Mouse (Mus musculus) embryonic stem cell, embryonic (primary cell): ENCODE results near the gene Mau2.

Experiments
- CTCF ChIA-PET, 4 experiments: fragments of 300-600 bp in 2 of 4; fragments of 350-600 bp in 2 of 4; sonication (Branson Sonifier 250); formaldehyde crosslinking; loops; one replicate each; lab custom pipeline; 2022; ENCODE audit warnings: inconsistent platforms in 2 of 4; lab: Charles Lee
- POLR2A ChIA-PET, 4 experiments: fragments of 300-600 bp in 2 of 4; fragments of 350-600 bp in 2 of 4; sonication (Branson Sonifier 250); formaldehyde crosslinking; loops; one replicate each; lab custom pipeline; 2022; ENCODE audit warnings: antibody characterized with exemption in 4 of 4, inconsistent platforms in 1 of 4; lab: Charles Lee

The Mau2 gene

GRCm38 (mm10) chr8:70042583-70043455 is at the start of gene Mau2, which contains the start of gene Sugp1:
TSS of gene Mau2 (minus strand) at chr8:70042734.
TSS of gene Sugp1 (plus strand) at chr8:70042813.
- POLR2A ChIA-PET = interaction anchor here in 3 of 4 experiments (0.5 to 3.4 kb wide), 50 partner anchors 9 to 483 kb away, joined by 3 to 31 read pairs (median 4); partner anchors contain the start of genes Mef2b (in 1 of the 3), Nr2c2ap (in 1 of the 3), Slc25a42 (in 1 of the 3) and Tm6sf2 (in 1 of the 3)
- CTCF ChIA-PET = interaction anchor here in 1 of 4 experiments (0.5 kb wide), 1 partner anchor 922 kb away, joined by 3 read pairs; no protein-coding TSS in a partner anchor

DNA sequence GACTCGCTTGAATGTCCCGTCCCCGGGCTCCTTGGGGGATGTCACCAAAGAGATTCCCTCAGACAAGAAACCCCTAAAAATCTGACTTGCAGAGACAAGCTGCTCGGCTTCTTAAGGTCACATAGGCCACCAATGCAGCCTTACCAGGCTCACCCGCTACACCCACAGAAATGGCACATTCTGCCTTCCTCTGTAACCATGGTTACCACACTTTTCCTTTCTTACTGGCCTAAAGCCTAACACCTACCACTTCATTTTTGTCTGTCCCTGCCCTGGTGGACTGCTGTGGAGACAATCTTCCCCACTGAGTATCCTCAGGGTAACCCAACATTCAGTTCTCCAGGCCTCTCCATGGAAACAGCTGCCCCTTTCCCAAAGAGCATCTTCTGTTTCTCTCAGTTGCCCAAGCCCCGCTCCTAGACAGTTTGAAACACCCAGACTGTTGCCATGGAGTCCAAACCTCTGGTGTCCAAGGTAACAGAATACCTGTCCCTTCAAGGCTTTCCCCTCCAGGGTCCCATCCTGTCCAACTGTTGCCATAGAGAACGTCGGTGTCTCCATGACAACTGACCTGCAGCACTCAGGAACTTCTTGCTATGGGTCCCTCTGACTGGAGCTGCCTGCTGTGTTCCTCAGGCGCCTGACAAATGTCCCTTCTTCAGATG is 46.9 kb upstream of the Mau2 start:
- ChIA-PET CTCF (interaction anchor here in 1 of 4 experiments (1.2 kb wide), 1 partner anchor 16 kb away, joined by 3 read pairs; no protein-coding TSS in a partner anchor), POLR2A (interaction anchor here in 2 of 4 experiments (0.5 to 4.0 kb wide), 7 partner anchors 8 to 464 kb away, joined by 3 to 11 read pairs (median 3); partner anchors contain the start of genes Homer3 (in 1 of the 2), Nr2c2ap (in 1 of the 2), Tm6sf2 (in 1 of the 2) and Zfp868 (in 1 of the 2))

DNA sequence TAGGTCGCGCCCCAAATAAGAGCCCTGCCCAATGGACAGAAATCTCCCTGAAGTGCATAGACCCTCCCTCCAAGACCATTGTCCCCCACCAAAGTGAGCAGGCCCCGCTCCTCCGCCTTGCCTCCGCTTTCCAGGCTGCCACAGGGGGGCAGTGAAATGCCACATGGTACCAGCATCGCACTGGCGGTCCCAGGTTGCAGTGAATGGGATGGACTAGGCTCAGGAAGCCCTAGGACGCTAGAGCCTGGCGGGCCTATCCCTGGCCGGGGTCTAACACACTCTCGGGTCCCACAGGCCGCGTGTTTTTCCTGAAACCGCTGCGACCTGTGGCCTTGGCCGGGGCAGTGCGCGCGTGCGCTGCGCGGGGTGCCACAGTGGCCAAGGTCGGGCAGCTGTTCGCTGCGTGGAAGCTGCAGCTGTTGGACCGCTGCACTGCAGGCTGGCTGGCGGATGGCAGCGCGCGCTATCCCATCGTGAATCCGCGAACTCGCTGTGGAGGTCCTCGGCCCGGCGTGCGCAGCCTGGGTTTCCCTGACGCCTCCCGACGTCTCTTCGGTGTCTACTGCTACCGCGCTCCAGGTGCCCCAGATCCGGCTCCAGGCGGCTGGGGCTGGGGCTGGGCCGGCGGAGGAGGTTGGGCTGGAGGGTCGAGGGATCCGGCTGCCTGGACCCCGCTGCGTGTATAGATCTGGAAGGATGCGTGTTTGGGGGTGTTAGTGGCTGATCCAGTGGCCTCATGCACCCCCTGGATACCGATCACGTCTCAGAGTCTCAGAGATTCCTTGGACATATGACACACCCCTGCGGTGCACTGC is 45.5 kb upstream of the Mau2 start:
- ChIA-PET CTCF (interaction anchor here (0.5 to 1.0 kb wide), 5 partner anchors 33 to 195 kb away, joined by 3 to 4 read pairs (median 3); no protein-coding TSS in a partner anchor), POLR2A (interaction anchor here in 3 of 4 experiments (0.6 to 4.0 kb wide), 8 partner anchors 9 to 213 kb away, joined by 3 to 11 read pairs (median 4); partner anchors contain the start of genes Nr2c2ap (in 1 of the 3) and Tm6sf2 (in 1 of the 3))

DNA sequence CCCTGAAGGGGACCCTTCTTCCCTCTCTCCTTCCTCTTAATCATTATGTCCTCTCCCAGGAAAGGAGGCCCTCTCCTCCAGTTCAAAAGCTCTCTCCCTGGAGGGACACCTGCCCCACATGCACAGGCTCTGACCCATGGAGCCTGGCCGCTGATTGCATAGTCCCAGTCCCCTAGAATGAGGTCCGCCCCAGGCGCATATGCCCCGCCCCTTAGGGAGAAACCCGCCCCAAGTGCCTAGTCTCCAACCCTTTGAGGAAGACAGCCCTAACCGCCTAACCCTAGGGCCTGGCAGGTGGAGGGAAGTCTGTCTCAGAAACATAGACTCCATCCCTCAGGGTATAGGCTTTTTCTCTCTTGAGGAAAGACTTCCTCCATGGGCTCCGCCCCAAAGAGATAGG is 44.7 kb upstream of the Mau2 start:
- POLR2A ChIA-PET = interaction anchor here in 2 of 4 experiments (0.9 to 1.8 kb wide), 7 partner anchors 10 to 89 kb away, joined by 3 to 7 read pairs (median 3); no protein-coding TSS in a partner anchor
- CTCF ChIA-PET = no interaction called here

- CTCF ChIA-PET = interaction anchor here in 1 of 4 experiments (0.7 kb wide), 1 partner anchor 137 kb away, joined by 3 read pairs; no protein-coding TSS in a partner anchor
- POLR2A ChIA-PET = interaction anchor here (0.6 to 3.9 kb wide), 10 partner anchors 9 to 158 kb away, joined by 3 to 26 read pairs (median 4); partner anchors contain the start of gene Tm6sf2 (in 1 of the 4)
These were observed 43.6 kb upstream of the Mau2 start for GRCm38 (mm10) chr8:70086151-70086550.

DNA sequence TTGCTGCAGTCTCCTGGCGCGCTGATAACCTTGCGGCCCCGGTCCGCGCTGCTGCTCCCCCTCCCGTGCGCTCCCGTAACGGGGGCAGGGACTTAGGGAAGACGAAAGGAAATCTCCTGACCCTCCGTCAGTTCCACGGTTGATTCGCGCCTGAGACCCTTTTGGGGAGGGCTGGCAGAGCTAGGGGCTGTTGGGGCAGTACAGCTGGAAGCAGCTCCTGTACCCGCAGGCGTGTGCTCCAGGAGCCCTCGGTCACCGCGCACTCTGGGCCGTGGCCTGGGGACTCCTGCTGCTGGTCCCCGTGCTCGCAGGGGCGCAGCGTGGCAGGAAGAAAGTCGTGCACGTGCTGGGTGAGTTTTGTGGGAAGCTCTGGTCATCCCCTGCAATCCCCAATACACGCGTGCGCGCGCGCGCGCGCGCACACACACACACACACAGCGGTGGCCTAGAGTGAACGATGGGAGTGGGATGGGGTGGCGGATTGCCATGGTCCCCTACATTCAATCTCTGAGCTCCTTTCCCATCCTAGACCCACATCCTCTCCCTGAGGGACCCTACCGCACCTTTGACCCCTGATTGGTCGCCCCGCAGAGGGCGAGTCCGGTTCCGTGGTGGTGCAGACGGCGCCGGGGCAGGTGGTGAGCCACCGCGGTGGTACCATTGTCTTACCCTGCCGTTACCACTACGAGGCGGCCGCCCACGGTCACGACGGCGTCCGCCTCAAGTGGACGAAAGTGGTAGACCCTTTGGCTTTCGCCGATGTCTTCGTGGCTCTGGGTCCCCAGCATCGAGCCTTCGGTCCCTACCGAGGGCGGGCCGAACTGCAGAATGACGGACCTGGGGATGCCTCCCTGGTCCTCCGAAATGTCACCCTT is 41.9 kb upstream of the Mau2 start:
- ChIA-PET CTCF (interaction anchor here in 2 of 4 experiments (0.6 to 1.8 kb wide), 5 partner anchors 12 to 111 kb away, joined by 3 to 5 read pairs (median 3); partner anchors contain the start of gene Tm6sf2 (in 1 of the 2)), POLR2A (interaction anchor here in 3 of 4 experiments (0.5 to 3.9 kb wide), 20 partner anchors 9 to 239 kb away, joined by 3 to 26 read pairs (median 4); partner anchors contain the start of genes Ncan (in 2 of the 3), Tm6sf2 (in 2 of the 3), Nr2c2ap (in 1 of the 3) and Slc25a42 (in 1 of the 3))

DNA sequence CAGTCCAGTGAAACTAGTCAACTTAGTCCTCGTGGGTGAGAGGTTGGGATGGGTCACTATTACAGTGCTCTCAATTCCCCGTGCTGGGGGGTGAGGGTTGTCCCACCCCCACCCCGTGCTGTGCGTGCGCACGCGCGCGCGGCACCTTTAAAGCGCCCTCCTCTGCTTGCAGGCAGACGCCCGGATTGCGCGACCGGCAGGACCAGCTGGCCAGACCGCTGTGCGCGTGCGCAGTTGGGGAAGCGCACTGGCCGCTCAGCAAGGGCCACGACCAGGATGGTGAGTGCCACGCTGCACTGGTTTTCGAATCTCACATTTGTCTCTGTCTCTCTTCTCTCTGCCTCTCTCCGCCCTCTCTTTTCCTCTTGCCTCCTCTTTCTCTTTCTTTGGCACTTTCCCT is 40.8 kb upstream of the Mau2 start, which contains the start of gene Hapln4:
Gene Hapln4 (plus strand): TSS at position 173 of the 400 bp plus-strand sequence.
- POLR2A ChIA-PET = interaction anchor here (0.6 to 3.9 kb wide), 17 partner anchors 9 to 458 kb away, joined by 3 to 26 read pairs (median 3); partner anchors contain the start of genes Tm6sf2 (in 3 of the 4), Fkbp8 (in 1 of the 4), Kxd1 (in 1 of the 4) and Ncan (in 1 of the 4)
- CTCF ChIA-PET = interaction anchor here in 2 of 4 experiments (0.7 to 1.8 kb wide), 8 partner anchors 10 to 308 kb away, joined by 3 to 5 read pairs (median 3); partner anchors contain the start of gene Tm6sf2 (in 1 of the 2)

DNA sequence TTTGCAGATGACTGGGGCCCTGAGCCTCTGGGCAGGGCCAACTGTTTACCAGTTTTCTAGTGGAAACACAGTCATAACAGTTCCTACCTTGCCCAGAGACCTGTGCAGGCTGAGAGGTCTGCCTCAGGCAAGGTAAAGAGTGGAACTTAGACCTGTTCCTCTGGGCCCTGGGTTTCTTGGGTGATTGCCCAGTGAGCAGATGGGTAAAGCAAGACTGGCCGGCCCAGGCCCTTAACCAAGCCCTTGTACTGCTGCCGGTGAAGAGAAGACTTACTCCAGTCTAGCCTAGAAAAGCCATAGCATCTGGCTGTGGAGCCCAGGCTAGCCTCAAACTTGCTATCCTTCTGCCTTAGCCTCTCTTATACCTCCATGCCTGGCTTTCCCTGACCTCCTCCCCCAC is 39.4 kb upstream of the Mau2 start:
- ChIA-PET CTCF (no interaction called here), POLR2A (interaction anchor here in 2 of 4 experiments (0.6 to 1.0 kb wide), 2 partner anchors 33 to 177 kb away, joined by 3 read pairs; no protein-coding TSS in a partner anchor)

DNA sequence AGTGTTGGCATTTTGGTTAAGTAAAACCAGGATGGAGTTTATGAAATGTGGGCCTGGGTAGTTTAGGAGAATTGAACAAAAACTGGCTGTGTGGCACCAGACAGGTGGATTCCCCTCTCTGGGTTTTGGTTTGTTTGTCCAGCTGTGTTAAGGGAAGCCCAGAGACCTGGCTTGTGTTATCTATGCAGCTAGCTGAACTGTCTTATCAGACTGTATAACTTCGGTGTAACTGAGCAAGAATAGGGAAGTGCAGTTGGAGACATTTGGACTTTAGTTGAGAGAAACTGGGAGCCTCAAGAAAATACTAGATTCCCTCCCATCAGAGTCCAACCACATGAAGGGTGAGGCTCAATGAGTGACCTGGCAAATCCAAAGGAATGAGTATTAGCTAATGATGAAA is 31.1 kb upstream of the Mau2 start:
- ChIA-PET CTCF (no interaction called here), POLR2A (interaction anchor here in 2 of 4 experiments (1.0 to 4.2 kb wide), 5 partner anchors 10 to 35 kb away, joined by 3 to 26 read pairs (median 5); partner anchors contain the start of genes Hapln4 (in 2 of the 2), Mau2 (in 2 of the 2) and Sugp1 (in 2 of the 2))

- POLR2A ChIA-PET = interaction anchor here in 3 of 4 experiments (0.6 to 4.2 kb wide), 37 partner anchors 8 to 627 kb away, joined by 3 to 26 read pairs (median 4); partner anchors contain the start of genes Hapln4 (in 3 of the 3), Mau2 (in 2 of the 3), Sugp1 (in 2 of the 3) and Homer3 (in 1 of the 3)
- CTCF ChIA-PET = interaction anchor here in 2 of 4 experiments (0.6 to 1.4 kb wide), 7 partner anchors 10 to 99 kb away, joined by 3 to 6 read pairs (median 3); partner anchors contain the start of genes Hapln4 (in 1 of the 2) and Tmem161a (in 1 of the 2)
These were observed 30.6 kb upstream of the Mau2 start for GRCm38 (mm10) chr8:70073120-70073519.

DNA sequence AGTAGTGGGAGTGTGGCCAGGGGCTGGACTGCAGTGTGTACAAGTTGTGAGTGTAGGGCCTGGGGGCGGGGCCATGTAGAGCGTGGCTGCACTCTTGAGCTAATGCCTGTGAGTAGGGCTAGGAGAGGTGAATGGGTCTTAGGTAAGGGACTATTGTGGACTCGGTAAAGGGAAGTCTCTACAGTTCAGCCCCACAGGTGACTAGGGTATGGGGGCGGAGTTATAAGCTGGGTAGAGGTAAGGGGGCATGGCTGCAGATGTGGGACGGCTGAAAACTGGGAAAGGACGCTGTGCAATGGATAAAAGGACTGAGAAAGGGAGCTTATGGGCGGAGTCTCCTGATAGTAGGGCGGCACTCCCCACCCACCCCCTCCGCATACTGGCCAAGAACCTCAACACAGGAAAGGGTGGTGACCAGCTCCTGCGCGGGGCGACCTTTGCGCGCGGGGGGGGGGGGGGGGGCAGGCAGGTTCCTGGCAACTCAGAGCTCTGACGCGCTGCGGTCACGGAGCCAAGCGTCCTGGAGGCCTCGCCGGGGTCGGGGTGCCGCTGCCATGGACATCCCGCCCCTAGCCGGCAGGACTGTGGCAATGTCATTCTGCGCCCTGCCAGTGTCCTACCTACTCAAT is 30.0 kb upstream of the Mau2 start, which contains the start of gene Tm6sf2:
Gene Tm6sf2 (plus strand): TSS at position 484 of the 629 bp plus-strand sequence.
- CTCF ChIA-PET = interaction anchor here in 3 of 4 experiments (0.6 to 1.4 kb wide), 10 partner anchors 11 to 131 kb away, joined by 3 to 6 read pairs (median 4); partner anchors contain the start of genes Tmem161a (in 2 of the 3) and Hapln4 (in 1 of the 3)

DNA sequence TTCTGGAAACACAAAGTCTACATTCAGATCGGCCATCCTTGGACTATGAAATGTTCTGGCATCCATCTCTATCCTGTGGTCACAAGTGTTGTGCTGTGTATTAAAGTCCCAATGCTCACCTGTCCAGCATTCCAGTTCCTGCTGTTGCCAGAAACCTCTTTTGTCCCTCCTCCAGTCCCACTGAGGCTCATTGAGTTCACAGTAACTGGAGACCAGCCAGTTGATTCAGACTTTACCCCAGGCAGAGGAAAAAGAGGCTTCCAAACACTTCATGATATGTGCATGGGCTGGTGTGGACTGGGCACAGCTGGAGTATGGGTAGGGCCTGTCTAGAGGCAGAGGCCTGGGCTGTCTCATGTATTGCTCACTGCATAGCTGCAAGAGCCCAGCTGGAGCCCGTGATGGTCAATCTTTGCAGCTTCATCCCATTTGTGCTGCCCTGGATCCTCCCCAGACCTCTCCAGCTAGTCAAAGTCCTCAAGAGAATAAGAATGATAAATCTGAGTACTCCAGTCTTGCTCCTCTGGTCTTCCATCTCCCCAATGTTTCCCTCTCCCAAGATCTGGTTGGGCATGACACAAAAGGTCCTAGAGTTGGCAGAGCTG is 29.4 kb upstream of the Mau2 start:
- ChIA-PET CTCF (interaction anchor here in 3 of 4 experiments (0.5 to 1.4 kb wide), 8 partner anchors 11 to 151 kb away, joined by 3 to 6 read pairs (median 4); partner anchors contain the start of genes Hapln4 (in 1 of the 3) and Tmem161a (in 1 of the 3)), POLR2A (interaction anchor here (0.8 to 4.2 kb wide), 34 partner anchors 8 to 767 kb away, joined by 3 to 26 read pairs (median 4); partner anchors contain the start of genes Hapln4 (in 3 of the 4), Arrdc2 (in 1 of the 4), Homer3 (in 1 of the 4) and Klhl26 (in 1 of the 4))

More for the DNA sequence above, 30.0 kb upstream of the Mau2 start, which contains the start of gene Tm6sf2:
- POLR2A ChIA-PET = interaction anchor here in 3 of 4 experiments (0.6 to 4.2 kb wide), 42 partner anchors 8 to 767 kb away, joined by 3 to 26 read pairs (median 4); partner anchors contain the start of genes Hapln4 (in 3 of the 3), Mau2 (in 2 of the 3), Sugp1 (in 2 of the 3) and Arrdc2 (in 1 of the 3)

- ChIA-PET CTCF (no interaction called here), POLR2A (interaction anchor here in 3 of 4 experiments (0.7 to 3.0 kb wide), 7 partner anchors 9 to 54 kb away, joined by 3 to 16 read pairs (median 3); partner anchors contain the start of genes Mau2 (in 1 of the 3), Sugp1 (in 1 of the 3) and Tm6sf2 (in 1 of the 3))
These were observed 15.2 kb upstream of the Mau2 start for GRCm38 (mm10) chr8:70057721-70058120.
